Mouse (Mus musculus): ENCODE measurements around the gene Actr2.

DNA sequence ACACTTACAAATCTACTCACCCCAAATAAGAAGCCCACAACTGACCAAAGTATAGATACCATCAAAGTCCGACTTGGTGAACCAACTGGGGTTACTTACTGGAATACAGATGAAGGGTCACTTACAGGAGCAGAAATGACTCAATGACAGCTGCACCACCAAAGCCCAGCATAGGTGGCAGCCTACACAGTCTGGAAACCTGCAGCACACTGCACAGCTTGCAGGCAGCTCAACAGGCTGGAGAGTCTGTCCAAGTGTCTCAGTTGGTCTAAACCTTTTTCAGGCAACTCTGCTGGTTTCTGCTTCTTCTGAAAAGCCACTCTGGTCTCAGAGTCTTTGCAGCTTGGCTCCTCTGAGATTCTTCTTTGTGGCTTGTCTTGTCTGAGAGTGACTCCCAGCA is 12.7 kb upstream of the Actr2 start:
- TF ChIP-seq CTCF (IDR thresholded peaks at IDR 0.05; ENCODE audit: low read depth, low read length) (no peak), POLR2A (IDR thresholded peaks at IDR 0.05; ENCODE audit: borderline replicate concordance, low read depth, low read length) (no peak)
